Mouse (Mus musculus): ENCODE data around the gene Fermt1. TPM values are rescaled to one million over a fixed set of nuclear protein-coding genes. Genes with fewer than 3 reads are reported as not detected.

Gene Fermt1
- polyA plus RNA-seq, 1 experiment from 2014 or later, result not detected

Other genes starting within 250 kb of the Fermt1 start
- gene Chgb, start 164.6 kb downstream of the Fermt1 start, polyA plus RNA-seq (2015; fragmentation: Nextera tagmentation; extraction: Ambion mirVana), result 40.6 and 48.8 TPM in 2 replicates
- 28.4 TPM in 2 replicates for gene Trmt6, start 129.9 kb downstream of the Fermt1 start, polyA plus RNA-seq (2015; fragmentation: Nextera tagmentation; extraction: Ambion mirVana)
- 8.8 and 9.2 TPM in 2 replicates for gene Mcm8, start 129.8 kb downstream of the Fermt1 start, polyA plus RNA-seq (2015; fragmentation: Nextera tagmentation; extraction: Ambion mirVana)
- gene Crls1, start 99.2 kb downstream of the Fermt1 start, polyA plus RNA-seq (2015; fragmentation: Nextera tagmentation; extraction: Ambion mirVana), result 7.2 and 9.2 TPM in 2 replicates
- gene Lrrn4, start 65.0 kb downstream of the Fermt1 start, polyA plus RNA-seq (2015; fragmentation: Nextera tagmentation; extraction: Ambion mirVana), result 0.22 and 0.25 TPM in 2 replicates